Mouse (Mus musculus): Measurements from ENCODE around the gene Rcan3. TPM values are rescaled to one million over a fixed set of nuclear protein-coding genes. Genes with fewer than 3 reads are reported as not detected.
A peak's percentile ranks its signal among the peaks of the same experiment; 100 is the strongest.

Rcan3 gene
- total RNA-seq, 2 experiments from 2014 or later: 18.0 to 23.0 TPM

- DNase-seq: no peak
Observed at GRCm38 (mm10) chr4:135413491-135413890, 20.2 kb downstream of the Rcan3 start.

- DNase-seq: peak; percentile 78
Observed at GRCm38 (mm10) chr4:135411633-135412032, 22.0 kb downstream of the Rcan3 start.

- no peak for DNase-seq
Observed at GRCm38 (mm10) chr4:135406180-135406579, 27.5 kb downstream of the Rcan3 start.

GRCm38 (mm10) chr4:135404916-135405315 lies 28.7 kb downstream of the Rcan3 start:
- no peak for DNase-seq

- DNase-seq: no peak
Observed at GRCm38 (mm10) chr4:135404048-135404447, 29.6 kb downstream of the Rcan3 start.

GRCm38 (mm10) chr4:135401881-135402280 lies 31.8 kb downstream of the Rcan3 start:
- DNase-seq: no peak

GRCm38 (mm10) chr4:135397991-135398390 lies 35.7 kb downstream of the Rcan3 start, which contains the start of gene Ncmap:
Gene Ncmap, minus strand, starts transcription at chr4:135398227.
- no peak for DNase-seq

- no peak for DNase-seq
Observed at GRCm38 (mm10) chr4:135397551-135397950, 36.1 kb downstream of the Rcan3 start.

GRCm38 (mm10) chr4:135396303-135396702 lies 37.4 kb downstream of the Rcan3 start:
- DNase-seq: no peak

GRCm38 (mm10) chr4:135395375-135395774 lies 38.3 kb downstream of the Rcan3 start:
- no peak for DNase-seq

- no peak for DNase-seq
Observed at GRCm38 (mm10) chr4:135394666-135395065, 39.0 kb downstream of the Rcan3 start.

GRCm38 (mm10) chr4:135393381-135393780 lies 40.3 kb downstream of the Rcan3 start:
- no peak for DNase-seq

- DNase-seq: no peak
Observed at GRCm38 (mm10) chr4:135392801-135393200, 40.9 kb downstream of the Rcan3 start.

- no peak for DNase-seq
Observed at GRCm38 (mm10) chr4:135391014-135391413, 42.6 kb downstream of the Rcan3 start.

- DNase-seq: no peak
Observed at GRCm38 (mm10) chr4:135385614-135386013, 48.0 kb downstream of the Rcan3 start.

- peak; percentile 84 for DNase-seq
Observed at GRCm38 (mm10) chr4:135382316-135382715, 51.3 kb downstream of the Rcan3 start.

GRCm38 (mm10) chr4:135381355-135381754 lies 52.3 kb downstream of the Rcan3 start:
- no peak for DNase-seq

GRCm38 (mm10) chr4:135377241-135377640 lies 56.4 kb downstream of the Rcan3 start:
- peak; percentile 56 for DNase-seq

GRCm38 (mm10) chr4:135375444-135375843 lies 58.2 kb downstream of the Rcan3 start:
- DNase-seq: no peak

- DNase-seq: no peak
Observed at GRCm38 (mm10) chr4:135373299-135373698, 60.4 kb downstream of the Rcan3 start.

GRCm38 (mm10) chr4:135370372-135370771 lies 63.3 kb downstream of the Rcan3 start:
- DNase-seq: no peak

- no peak for DNase-seq
Observed at GRCm38 (mm10) chr4:135362828-135363227, 70.8 kb downstream of the Rcan3 start.

Data from adrenal gland, postnatal 10 days (tissue).